Mouse (Mus musculus): ENCODE data around the gene Rin3. TPM values are rescaled to one million over a fixed set of nuclear protein-coding genes. Genes with fewer than 3 reads are reported as not detected.

The Rin3 gene
- total RNA-seq, 2 experiments from 2014 or later, result 4.0 to 4.5 TPM

GRCm38 (mm10) chr12:102366126-102366816 is 83.4 kb downstream of the Rin3 start:
- intact Hi-C loops (cut with DNase I), result no loop called here

GRCm38 (mm10) chr12:102367075-102367474 is 84.2 kb downstream of the Rin3 start:
- DNase-seq, result no peak
- intact Hi-C loops (cut with DNase I), result no loop called here

More at GRCm38 (mm10) chr12:102366126-102366816, 83.4 kb downstream of the Rin3 start:
- no peak for DNase-seq

- intact Hi-C loops (cut with DNase I), result no loop called here
- DNase-seq, result no peak
Measured at GRCm38 (mm10) chr12:102368066-102368465, 85.2 kb downstream of the Rin3 start.

- intact Hi-C loops (cut with DNase I), result no loop called here
- DNase-seq, result no peak
Measured at GRCm38 (mm10) chr12:102368556-102368955, 85.7 kb downstream of the Rin3 start.

- intact Hi-C loops (cut with DNase I), result loop anchor here (10.0 kb wide), 2 partner anchors 105 to 225 kb away; no protein-coding TSS in a partner anchor
Measured at GRCm38 (mm10) chr12:102369488-102370235, 86.8 kb downstream of the Rin3 start.

GRCm38 (mm10) chr12:102370931-102371500 is 88.2 kb downstream of the Rin3 start:
- DNase-seq, result no peak
- intact Hi-C loops (cut with DNase I), result loop anchor here (10.0 kb wide), 2 partner anchors 106 to 226 kb away; no protein-coding TSS in a partner anchor

More at GRCm38 (mm10) chr12:102369488-102370235, 86.8 kb downstream of the Rin3 start:
- no peak for DNase-seq

GRCm38 (mm10) chr12:102372322-102372721 is 89.5 kb downstream of the Rin3 start:
- intact Hi-C loops (cut with DNase I), result loop anchor here (10.0 kb wide), 2 partner anchors 108 to 228 kb away; no protein-coding TSS in a partner anchor
- peak; percentile 45 for DNase-seq

GRCm38 (mm10) chr12:102382180-102382579 is 99.3 kb downstream of the Rin3 start:
- intact Hi-C loops (cut with DNase I), result no loop called here
- DNase-seq, result no peak

GRCm38 (mm10) chr12:102383288-102383687 is 100.4 kb downstream of the Rin3 start:
- intact Hi-C loops (cut with DNase I), result no loop called here
- no peak for DNase-seq

- intact Hi-C loops (cut with DNase I), result loop anchor here (5.0 kb wide), 2 partner anchors 378 to 403 kb away; no protein-coding TSS in a partner anchor
- peak; percentile 50 for DNase-seq
Measured at GRCm38 (mm10) chr12:102384819-102385218, 102.0 kb downstream of the Rin3 start.

- DNase-seq, result peak; percentile 91
- intact Hi-C loops (cut with DNase I), result loop anchor here (5.0 kb wide), 2 partner anchors 380 to 405 kb away; no protein-coding TSS in a partner anchor
Measured at GRCm38 (mm10) chr12:102387219-102387917, 104.5 kb downstream of the Rin3 start.

- intact Hi-C loops (cut with DNase I), result loop anchor here (5.0 kb wide), 1 partner anchor 72 kb away; no protein-coding TSS in a partner anchor
- no peak for DNase-seq
Measured at GRCm38 (mm10) chr12:102390042-102390441, 107.2 kb downstream of the Rin3 start.

- intact Hi-C loops (cut with DNase I), result loop anchor here (5.0 kb wide), 1 partner anchor 71 kb away; no protein-coding TSS in a partner anchor
- DNase-seq, result no peak
Measured at GRCm38 (mm10) chr12:102391109-102391508, 108.3 kb downstream of the Rin3 start.

- peak; percentile 25 for DNase-seq
- intact Hi-C loops (cut with DNase I), result loop anchor here (5.0 kb wide), 1 partner anchor 70 kb away; no protein-coding TSS in a partner anchor
Measured at GRCm38 (mm10) chr12:102391982-102392381, 109.1 kb downstream of the Rin3 start.

GRCm38 (mm10) chr12:102394496-102394895 is 111.6 kb downstream of the Rin3 start:
- no peak for DNase-seq
- intact Hi-C loops (cut with DNase I), result loop anchor here (5.0 kb wide), 1 partner anchor 68 kb away; no protein-coding TSS in a partner anchor

- intact Hi-C loops (cut with DNase I), result no loop called here
- peak; percentile 27 for DNase-seq
Measured at GRCm38 (mm10) chr12:102395537-102395936, 112.7 kb downstream of the Rin3 start.

- intact Hi-C loops (cut with DNase I), result no loop called here
- DNase-seq, result no peak
Measured at GRCm38 (mm10) chr12:102395998-102396991, 113.4 kb downstream of the Rin3 start.

- no peak for DNase-seq
- intact Hi-C loops (cut with DNase I), result no loop called here
Measured at GRCm38 (mm10) chr12:102398588-102398987, 115.7 kb downstream of the Rin3 start.

- intact Hi-C loops (cut with DNase I), result no loop called here
- DNase-seq, result no peak
Measured at GRCm38 (mm10) chr12:102413171-102413570, 130.3 kb downstream of the Rin3 start.

All from left cerebral cortex, postnatal 4 days (tissue).